Mouse (Mus musculus) left cerebral cortex, adult 9 months (tissue): ENCODE data around the gene Ebf1.

Experiments
- DNase-seq, 2 experiments: peaks; one replicate each; pipeline ENCODE4 v3.0.0; 2022; ENCODE audit warnings: low spot score in 2 of 2

Ebf1 gene

GRCm38 (mm10) chr11:44702716-44703486, 85.8 kb downstream of the Ebf1 start:
- DNase-seq, result no peak

GRCm38 (mm10) chr11:44703951-44704350, 86.8 kb downstream of the Ebf1 start:
- no peak for DNase-seq

GRCm38 (mm10) chr11:44705811-44706210, 88.7 kb downstream of the Ebf1 start:
- DNase-seq, result no peak

- no peak for DNase-seq
These were observed 89.3 kb downstream of the Ebf1 start for GRCm38 (mm10) chr11:44706386-44706785.

GRCm38 (mm10) chr11:44707381-44708289, 90.5 kb downstream of the Ebf1 start:
- no peak for DNase-seq

- DNase-seq, result no peak
These were observed 91.2 kb downstream of the Ebf1 start for GRCm38 (mm10) chr11:44708290-44708685.

- DNase-seq, result no peak
These were observed 92.0 kb downstream of the Ebf1 start for GRCm38 (mm10) chr11:44709073-44709618.

GRCm38 (mm10) chr11:44709869-44710460, 92.8 kb downstream of the Ebf1 start:
- no peak for DNase-seq

- no peak for DNase-seq
These were observed 93.7 kb downstream of the Ebf1 start for GRCm38 (mm10) chr11:44710861-44711260.

GRCm38 (mm10) chr11:44714188-44714587, 97.1 kb downstream of the Ebf1 start:
- no peak for DNase-seq

- DNase-seq, result no peak
These were observed 98.7 kb downstream of the Ebf1 start for GRCm38 (mm10) chr11:44715776-44716175.

- no peak for DNase-seq
These were observed 99.8 kb downstream of the Ebf1 start for GRCm38 (mm10) chr11:44716928-44717327.

- DNase-seq, result no peak
These were observed 100.5 kb downstream of the Ebf1 start for GRCm38 (mm10) chr11:44717636-44718035.

GRCm38 (mm10) chr11:44721976-44722375, 104.9 kb downstream of the Ebf1 start:
- no peak for DNase-seq

- DNase-seq, result no peak
These were observed 106.9 kb downstream of the Ebf1 start for GRCm38 (mm10) chr11:44723950-44724502.

GRCm38 (mm10) chr11:44725732-44726131, 108.6 kb downstream of the Ebf1 start:
- no peak for DNase-seq

- DNase-seq, result no peak
These were observed 110.3 kb downstream of the Ebf1 start for GRCm38 (mm10) chr11:44727376-44727775.

GRCm38 (mm10) chr11:44727821-44728220, 110.7 kb downstream of the Ebf1 start:
- DNase-seq, result no peak

GRCm38 (mm10) chr11:44728271-44728670, 111.2 kb downstream of the Ebf1 start:
- no peak for DNase-seq

GRCm38 (mm10) chr11:44729931-44730330, 112.8 kb downstream of the Ebf1 start:
- no peak for DNase-seq

- DNase-seq, result no peak
These were observed 114.6 kb downstream of the Ebf1 start for GRCm38 (mm10) chr11:44731763-44732162.

- no peak for DNase-seq
These were observed 116.2 kb downstream of the Ebf1 start for GRCm38 (mm10) chr11:44733276-44733675.
